Mouse (Mus musculus) stomach, postnatal 0 days (tissue): ENCODE results near the gene Eif2b5. TPM values are rescaled to one million over a fixed set of nuclear protein-coding genes. Genes with fewer than 3 reads are reported as not detected.

Source experiments
- ATAC-seq: fragments of 200-750 bp; cut with Nextera tagmentation; 2 replicates; pipeline ENCODE4 v1.8.0; 2017; ENCODE audit not compliant: low FRiP score, low TSS enrichment
- DNase-seq: peaks from one replicate; pipeline ENCODE4 v3.0.0-alpha.2; 2016; ENCODE audit warnings: low spot score
- H3K27ac ChIP-seq: fragments of 300-500 bp; sonication (generic); replicated peaks from 2 replicates; pipeline ENCODE4 v1.5.1; 2014; ENCODE audit warnings: mild to moderate bottlenecking, control low read depth
- H3K27me3 ChIP-seq: fragments of 300-500 bp; sonication (generic); 2 replicates; pipeline ENCODE4 v1.6.1; 2014; ENCODE audit warnings: low read length; ENCODE audit not compliant: control insufficient read depth, insufficient read depth
- H3K36me3 ChIP-seq: fragments of 300-500 bp; sonication (generic); 2 replicates; pipeline ENCODE4 v1.6.1; 2014; ENCODE audit warnings: low read length, mixed read lengths; ENCODE audit not compliant: control insufficient read depth, insufficient read depth
- H3K4me1 ChIP-seq: fragments of 300-500 bp; sonication (generic); replicated peaks from 2 replicates; pipeline ENCODE4 v1.6.1; 2014; ENCODE audit warnings: antibody characterized with exemption; ENCODE audit not compliant: control insufficient read depth, insufficient read depth
- H3K4me2 ChIP-seq: fragments of 300-500 bp; sonication (generic); replicated peaks from 2 replicates; pipeline ENCODE4 v1.6.1; 2014; ENCODE audit warnings: low read depth, mild to moderate bottlenecking, control low read depth, moderate library complexity
- H3K4me3 ChIP-seq: fragments of 300-500 bp; sonication (generic); 2 replicates; pipeline ENCODE4 v1.5.1; 2014; ENCODE audit warnings: low read depth, low read length, control low read depth
- H3K9ac ChIP-seq: fragments of 300-500 bp; sonication (generic); 2 replicates; pipeline ENCODE4 v1.6.1; 2014; ENCODE audit warnings: mild to moderate bottlenecking, low read length, control low read depth, mixed read lengths
- H3K9me3 ChIP-seq: fragments of 300-500 bp; sonication (generic); 2 replicates; pipeline ENCODE4 v1.6.1; 2016; ENCODE audit warnings: low read length; ENCODE audit not compliant: control insufficient read depth
- CTCF ChIP-seq: IDR thresholded peaks from 2 replicates; pipeline ENCODE4 v1.5.1; 2016; ENCODE audit warnings: antibody characterized with exemption, low read depth, mild to moderate bottlenecking, moderate library complexity
- EP300 ChIP-seq: optimal IDR thresholded peaks from 2 replicates; pipeline ENCODE3; 2016; ENCODE audit warnings: antibody characterized with exemption
- WGBS: fragments of 180-500 bp; shearing (Covaris S2); extraction: QIAGEN DNeasy Blood & Tissue Kit; methylation state at CpG from one replicate; pipeline ENCODE4 v1.1.7; 2014; 5-methylcytosine and 5-hydroxymethylcytosine counted together
- polyA plus RNA-seq: library from polyadenylated mRNA; unstranded; fragments of >200 nt; fragmentation: Nextera tagmentation; extraction: Ambion mirVana; gene quantifications from 2 replicates; pipeline ENCODE4 v1.2.1, GENCODE M21; 2015

The Eif2b5 gene
- polyA plus RNA-seq, 1 experiment from 2014 or later = 58.2 TPM

- ATAC-seq = no peak
- Histone ChIP-seq H3K36me3 (peaks cover 53% of the 10 kb centered on the region), H3K4me2 (no peak overlapping the region)
Measured at GRCm38 (mm10) chr16:20528779-20529178, 30.2 kb downstream of the Eif2b5 start.

GRCm38 (mm10) chr16:20529375-20529774 is 30.8 kb downstream of the Eif2b5 start:
- ATAC-seq (no peak), DNase-seq (no peak)
- TF ChIP-seq CTCF (no peak), EP300 (no peak)
- peaks cover 47% of the 10 kb centered on the region for H3K36me3 ChIP-seq
- 48% methylated on average over 1 of the region's 1 CpGs for WGBS
- no peak overlapping the region for H3K4me3 ChIP-seq
- no peaks in the 10 kb centered on the region for H3K4me1 ChIP-seq
- H3K9me3 ChIP-seq = no peaks in the 10 kb centered on the region
- no peaks in the 10 kb centered on the region for H3K27me3 ChIP-seq
- no peak overlapping the region for H3K4me2 ChIP-seq
- no peak overlapping the region for H3K9ac ChIP-seq
- no peak overlapping the region for H3K27ac ChIP-seq

More at GRCm38 (mm10) chr16:20528779-20529178, 30.2 kb downstream of the Eif2b5 start:
- no peaks in the 10 kb centered on the region for H3K4me1 ChIP-seq
- WGBS = 83% methylated on average over 5 of the region's 5 CpGs
- no peak overlapping the region for H3K4me3 ChIP-seq
- H3K9me3 ChIP-seq = no peaks in the 10 kb centered on the region
- H3K9ac ChIP-seq = no peak overlapping the region
- no peak for DNase-seq
- no peak for TF ChIP-seq EP300
- TF ChIP-seq CTCF = no peak
- H3K27me3 ChIP-seq = no peaks in the 10 kb centered on the region
- no peak overlapping the region for H3K27ac ChIP-seq

GRCm38 (mm10) chr16:20530941-20531340 is 32.3 kb downstream of the Eif2b5 start:
- WGBS = 94% methylated on average over 20 of the region's 20 CpGs
- Histone ChIP-seq H3K9me3 (no peaks in the 10 kb centered on the region), H3K36me3 (peaks cover 38% of the 10 kb centered on the region), H3K27ac (no peak overlapping the region), H3K9ac (no peak overlapping the region), H3K4me2 (no peak overlapping the region), H3K27me3 (no peaks in the 10 kb centered on the region), H3K4me1 (no peaks in the 10 kb centered on the region), H3K4me3 (no peak overlapping the region)
- ATAC-seq = no peak
- TF ChIP-seq EP300 (no peak), CTCF (no peak)
- no peak for DNase-seq

- WGBS = 38% methylated on average over 10 of the region's 10 CpGs
- H3K4me2 ChIP-seq = no peak overlapping the region
- ATAC-seq (no peak), DNase-seq (no peak)
- no peaks in the 10 kb centered on the region for H3K27me3 ChIP-seq
- no peak overlapping the region; the same call in 1 of the 2 replicates for H3K4me3 ChIP-seq
- H3K9me3 ChIP-seq = no peaks in the 10 kb centered on the region
- no peak for TF ChIP-seq EP300
- TF ChIP-seq CTCF = no peak
- H3K9ac ChIP-seq = no peak overlapping the region
- H3K4me1 ChIP-seq = no peaks in the 10 kb centered on the region; the same call in 1 of the 2 replicates
- H3K36me3 ChIP-seq = peaks cover 17% of the 10 kb centered on the region
- H3K27ac ChIP-seq = no peak overlapping the region
Measured at GRCm38 (mm10) chr16:20534617-20535295, 36.1 kb downstream of the Eif2b5 start.

GRCm38 (mm10) chr16:20535296-20536080 is 36.9 kb downstream of the Eif2b5 start, which contains the start of gene Ap2m1:
Gene Ap2m1 (plus strand): TSS chr16:20535478.
- Histone ChIP-seq H3K36me3 (peaks cover 20% of the 10 kb centered on the region), H3K27ac (peak within 1 kb of the TSS; percentile 95), H3K27me3 (no peaks in the 10 kb centered on the region), H3K4me3 (peak within 1 kb of the TSS; percentile 78), H3K9me3 (no peaks in the 10 kb centered on the region), H3K4me1 (no peaks in the 10 kb centered on the region; the same call in 1 of the 2 replicates), H3K4me2 (peak within 1 kb of the TSS; percentile 76), H3K9ac (peak within 1 kb of the TSS; percentile 91)
- TF ChIP-seq CTCF (peak; percentile 13), EP300 (no peak)
- peak; percentile 98 for DNase-seq
- under 1% methylated on average over 52 of the region's 52 CpGs for WGBS
- ATAC-seq = peak; percentile 97
